Mouse (Mus musculus) CH12.LX (cell line): Measurements from ENCODE around the gene Rnf126. TPM values are rescaled to one million over a fixed set of nuclear protein-coding genes. Genes with fewer than 3 reads are reported as not detected.

Experiments
- DNase-seq: peaks from one replicate; pipeline ENCODE4 v3.0.0-alpha.2; 2013; ENCODE audit errors: extremely low read depth
- H3K27ac ChIP-seq: 2 replicates; pipeline ENCODE4 v1.5.1; 2012; ENCODE audit warnings: low read depth, mild to moderate bottlenecking, control low read depth, moderate library complexity; ENCODE audit not compliant: insufficient read depth
- H3K27me3 ChIP-seq: replicated peaks from 2 replicates; pipeline ENCODE3; 2012; ENCODE audit warnings: inconsistent platforms
- H3K36me3 ChIP-seq, 2 experiments: replicated peaks in 1 of 2; 2 replicates each; pipeline versions ENCODE3 to v1.6.1; 2012; ENCODE audit warnings: inconsistent platforms in 1 of 2, low read length in 1 of 2, mild to moderate bottlenecking in 1 of 2, mixed read lengths in 1 of 2, moderate library complexity in 1 of 2; ENCODE audit not compliant: control insufficient read depth in 1 of 2, insufficient read depth in 1 of 2
- H3K4me1 ChIP-seq, 2 experiments: 2 replicates each; pipeline ENCODE4 v1.6.1; 2012; ENCODE audit warnings: inconsistent platforms in 1 of 2, moderate library complexity in 1 of 2; ENCODE audit not compliant: insufficient read depth in 2 of 2, control insufficient read depth in 1 of 2
- H3K4me2 ChIP-seq: 2 replicates; pipeline ENCODE4 v1.6.1; 2012; ENCODE audit warnings: low read depth, mild to moderate bottlenecking, control low read depth; ENCODE audit not compliant: poor library complexity, insufficient read depth, severe bottlenecking
- H3K4me3 ChIP-seq, 3 experiments: fragments of 150-350 bp in 1 of 3; sonication (generic) in 1 of 3; replicated peaks in 1 of 3; 2 replicates each; pipeline versions ENCODE3 to v1.5.1; 2011 to 2012; ENCODE audit warnings: low read depth in 2 of 3, low read length in 2 of 3, mild to moderate bottlenecking in 2 of 3, moderate library complexity in 2 of 3, control low read depth in 1 of 3, improper control_type of control experiment in 1 of 3, inconsistent platforms in 1 of 3, mixed read lengths in 1 of 3; ENCODE audit not compliant: poor library complexity in 1 of 3
- H3K79me2 ChIP-seq: replicated peaks from 2 replicates; pipeline ENCODE4 v1.6.1; 2012; ENCODE audit warnings: mild to moderate bottlenecking, moderate library complexity; ENCODE audit not compliant: control insufficient read depth, poor library complexity, insufficient read depth, severe bottlenecking; ENCODE audit errors: extremely low read depth
- H3K9ac ChIP-seq: 2 replicates; pipeline ENCODE4 v1.6.1; 2012; ENCODE audit warnings: low read depth, mild to moderate bottlenecking, control low read depth, moderate library complexity; ENCODE audit not compliant: insufficient read depth
- H3K9me3 ChIP-seq: replicated peaks from 2 replicates; pipeline ENCODE3; 2012; ENCODE audit warnings: low read length, inconsistent platforms, mixed read lengths
- CHD1 ChIP-seq: IDR thresholded peaks from 2 replicates; pipeline ENCODE4 v1.6.1; 2012; ENCODE audit warnings: low read depth, low read length, improper control_type of control experiment, inconsistent platforms
- CHD2 ChIP-seq: IDR thresholded peaks from 2 replicates; pipeline ENCODE4 v1.6.1; 2011; ENCODE audit warnings: low read length, improper control_type of control experiment
- ELF1 ChIP-seq: IDR thresholded peaks from 2 replicates; pipeline ENCODE4 v1.6.1; 2014; ENCODE audit warnings: low read depth, mild to moderate bottlenecking, inconsistent platforms, low read length, improper control_type of control experiment
- ETS1 ChIP-seq: conservative IDR thresholded peaks from 2 replicates; pipeline ENCODE4 v1.6.1; 2012; ENCODE audit warnings: low read depth, mild to moderate bottlenecking, inconsistent platforms, low read length, improper control_type of control experiment, moderate library complexity
- IRF4 ChIP-seq: IDR thresholded peaks from 2 replicates; pipeline ENCODE4 v1.6.1; 2014; ENCODE audit warnings: low read depth, mild to moderate bottlenecking, inconsistent platforms, low read length, improper control_type of control experiment
- KAT2A ChIP-seq: IDR thresholded peaks from 2 replicates; pipeline ENCODE4 v1.6.1; 2012; ENCODE audit warnings: low read length, improper control_type of control experiment, inconsistent platforms; ENCODE audit not compliant: insufficient replicate concordance
- MAX ChIP-seq: IDR thresholded peaks from 2 replicates; pipeline ENCODE4 v1.6.1; 2011; ENCODE audit warnings: low read length, improper control_type of control experiment
- MAZ ChIP-seq: IDR thresholded peaks from 2 replicates; pipeline ENCODE4 v1.6.1; 2012; ENCODE audit warnings: low read depth, mild to moderate bottlenecking, inconsistent platforms, low read length, improper control_type of control experiment, moderate library complexity
- PAX5 ChIP-seq: IDR thresholded peaks from 2 replicates; pipeline ENCODE4 v1.6.1; 2012; ENCODE audit warnings: low read length, inconsistent platforms, mixed read lengths
- POLR2A ChIP-seq: IDR thresholded peaks from 2 replicates; pipeline ENCODE4 v1.6.1; 2011; ENCODE audit warnings: low read depth, mild to moderate bottlenecking, improper control_type of control experiment, low read length
- POLR2AphosphoS2 ChIP-seq: IDR thresholded peaks from 2 replicates; pipeline ENCODE4 v1.6.1; 2011; ENCODE audit warnings: low read depth, low read length, improper control_type of control experiment
- RCOR1 ChIP-seq: conservative IDR thresholded peaks from 2 replicates; pipeline ENCODE4 v1.6.1; 2012; ENCODE audit warnings: low read depth, mild to moderate bottlenecking, inconsistent platforms, low read length, improper control_type of control experiment
- SIN3A ChIP-seq: IDR thresholded peaks from 2 replicates; pipeline ENCODE4 v1.6.1; 2012; ENCODE audit warnings: low read length, improper control_type of control experiment, inconsistent platforms
- TCF12 ChIP-seq: IDR thresholded peaks from 2 replicates; pipeline ENCODE4 v1.6.1; 2014; ENCODE audit warnings: low read depth, mild to moderate bottlenecking, inconsistent platforms, low read length, improper control_type of control experiment
- USF1 ChIP-seq: IDR thresholded peaks from 2 replicates; pipeline ENCODE4 v1.6.1; 2014; ENCODE audit warnings: low read depth, mild to moderate bottlenecking, inconsistent platforms, low read length, improper control_type of control experiment
- ZKSCAN1 ChIP-seq: IDR thresholded peaks from 2 replicates; pipeline ENCODE4 v1.6.1; 2012; ENCODE audit warnings: low read depth, inconsistent platforms, low read length, improper control_type of control experiment, borderline replicate concordance
- ZMIZ1 ChIP-seq: IDR thresholded peaks from 2 replicates; pipeline ENCODE4 v1.6.1; 2012; ENCODE audit warnings: low read depth, mild to moderate bottlenecking, inconsistent platforms, low read length, improper control_type of control experiment
- ZNF384 ChIP-seq: IDR thresholded peaks from 2 replicates; pipeline ENCODE4 v1.6.1; 2012; ENCODE audit warnings: low read depth, low read length, improper control_type of control experiment, inconsistent platforms
- dilution Hi-C: fragments of 300-500 bp; cut with MboI; formaldehyde crosslinking; loops from 2 replicates; pipeline ENCODE4 v1.14.3; 2020; ENCODE audit warnings: low sequenced_read_pairs; ENCODE audit not compliant: extremely low pct_unique_long_range_greater_than_20kb, extremely low pct_ligation_motif_present
- in situ Hi-C: fragments of 300-500 bp; cut with MboI; formaldehyde crosslinking; loops from 3 replicates; pipeline ENCODE4 v1.14.3; 2019; ENCODE audit warnings: low sequenced_read_pairs, low pct_ligation_motif_present, low pct_unique_long_range_greater_than_20kb, mixed read lengths
- polyA plus RNA-seq: library from polyadenylated mRNA; unstranded; fragments of >175 nt; gene quantifications from 2 replicates; pipeline ENCODE4 v1.2.1, GENCODE M21; 2012; ENCODE audit warnings: low read depth; ENCODE audit not compliant: insufficient read length
- total RNA-seq, 2 experiments: library from RNA; depleted of rRNA; stranded (reverse); fragments of 300-350 nt in 1 of 2; fragments of >200 nt in 1 of 2; gene quantifications; 2 replicates each; pipeline ENCODE4 v1.2.3; 2012 to 2014

The Rnf126 gene
- total and polyA plus RNA-seq, 3 experiments = 32.4 to 112 (median 67.9) TPM

GRCm38 (mm10) chr10:79778006-79778405 lies 11.3 kb upstream of the Rnf126 start:
- no peak for DNase-seq
- dilution Hi-C loops (no loop called here), in situ Hi-C loops (no loop called here)
- TF ChIP-seq POLR2A = no peak
- peaks cover 12% of the 10 kb centered on the region for H3K9me3 ChIP-seq
- no peaks in the 10 kb centered on the region for H3K36me3 ChIP-seq
- no peak overlapping the region for H3K9ac ChIP-seq
- no peaks in the 10 kb centered on the region for H3K79me2 ChIP-seq
- peaks cover 74% of the 10 kb centered on the region for H3K27me3 ChIP-seq
- H3K4me2 ChIP-seq = no peak overlapping the region
- H3K27ac ChIP-seq = no peak overlapping the region
- H3K4me3 ChIP-seq = no peak overlapping the region
- H3K4me1 ChIP-seq = peaks cover 13 to 31% of the 10 kb centered on the region in 2 experiments

GRCm38 (mm10) chr10:79777103-79777531 lies 10.4 kb upstream of the Rnf126 start, which contains the start of gene Fstl3:
Gene Fstl3, plus strand, starts transcription at chr10:79777272.
- H3K27me3 ChIP-seq = peaks cover 65% of the 10 kb centered on the region
- H3K4me3 ChIP-seq = no peak within 1 kb of the TSS
- no peak within 1 kb of the TSS for H3K4me2 ChIP-seq
- no peak for DNase-seq
- dilution Hi-C loops (no loop called here), in situ Hi-C loops (no loop called here)
- TF ChIP-seq ZMIZ1 (no peak), TCF12 (no peak), KAT2A (no peak), RCOR1 (no peak), SIN3A (no peak), CHD2 (no peak), ZNF384 (no peak), IRF4 (no peak), POLR2AphosphoS2 (no peak), ZKSCAN1 (no peak), ETS1 (no peak), MAX (no peak), USF1 (no peak), MAZ (no peak), ELF1 (no peak), CHD1 (no peak), PAX5 (no peak)
- no peaks in the 10 kb centered on the region for H3K79me2 ChIP-seq
- no peak within 1 kb of the TSS for H3K27ac ChIP-seq
- peaks cover 13 to 30% of the 10 kb centered on the region in 2 experiments for H3K4me1 ChIP-seq
- peaks cover 17% of the 10 kb centered on the region for H3K9me3 ChIP-seq
- H3K36me3 ChIP-seq = no peaks in the 10 kb centered on the region
- no peak within 1 kb of the TSS for H3K9ac ChIP-seq
